Mouse (Mus musculus) E14TG2a.4 (cell line): ENCODE data around the gene Nrxn3.

Experiments used
- CTCF ChIP-seq: conservative IDR thresholded peaks from 2 replicates; pipeline ENCODE4 v1.5.1; 2014; ENCODE audit warnings: low read length
- NANOG ChIP-seq: IDR thresholded peaks from 2 replicates; pipeline ENCODE4 v1.6.1; 2014; ENCODE audit warnings: borderline replicate concordance, low read length, mixed read lengths
- POU5F1 ChIP-seq: IDR thresholded peaks from 2 replicates; pipeline ENCODE4 v1.6.1; 2014; ENCODE audit warnings: low read length, borderline replicate concordance

GRCm38 (mm10) chr12:88924896-88925295, 202.2 kb downstream of the Nrxn3 start:
- no peak for TF ChIP-seq CTCF
- no peak for TF ChIP-seq POU5F1
- no peak for TF ChIP-seq NANOG
